Mouse (Mus musculus): ENCODE results near the gene Kcnj8.

The Kcnj8 gene

GRCm38 (mm10) chr6:142571055-142571618 is at the start of gene Kcnj8:
Kcnj8 (minus strand) TSS chr6:142571614.
- peak; percentile 56 for DNase-seq

GRCm38 (mm10) chr6:142616659-142617058 is 45.2 kb upstream of the Kcnj8 start:
- DNase-seq, result no peak

- no peak for DNase-seq
Observed at GRCm38 (mm10) chr6:142614324-142614723, 42.9 kb upstream of the Kcnj8 start.

GRCm38 (mm10) chr6:142612366-142612765 is 41.0 kb upstream of the Kcnj8 start:
- no peak for DNase-seq

- no peak for DNase-seq
Observed at GRCm38 (mm10) chr6:142609401-142610373, 38.3 kb upstream of the Kcnj8 start.

GRCm38 (mm10) chr6:142607080-142607479 is 35.7 kb upstream of the Kcnj8 start:
- DNase-seq, result no peak

- DNase-seq, result no peak
Observed at GRCm38 (mm10) chr6:142602772-142603171, 31.4 kb upstream of the Kcnj8 start.

- no peak for DNase-seq
Observed at GRCm38 (mm10) chr6:142578831-142579230, 7.4 kb upstream of the Kcnj8 start.

GRCm38 (mm10) chr6:142577801-142578200 is 6.4 kb upstream of the Kcnj8 start:
- no peak for DNase-seq

- DNase-seq, result no peak
Observed at GRCm38 (mm10) chr6:142572876-142573275, 1.5 kb upstream of the Kcnj8 start.

- DNase-seq, result peak; percentile 11
Observed at GRCm38 (mm10) chr6:142571629-142572360, 381 bp upstream of the Kcnj8 start.

- no peak for DNase-seq
Observed at GRCm38 (mm10) chr6:142570046-142570770, 1.2 kb downstream of the Kcnj8 start.

GRCm38 (mm10) chr6:142568713-142569357 is 2.6 kb downstream of the Kcnj8 start:
- DNase-seq, result no peak

- peak; percentile 58 for DNase-seq
Observed at GRCm38 (mm10) chr6:142567452-142567851, 4.0 kb downstream of the Kcnj8 start.

GRCm38 (mm10) chr6:142564746-142565145 is 6.7 kb downstream of the Kcnj8 start:
- no peak for DNase-seq

GRCm38 (mm10) chr6:142561151-142561550 is 10.3 kb downstream of the Kcnj8 start:
- no peak for DNase-seq

- DNase-seq, result no peak
Observed at GRCm38 (mm10) chr6:142558772-142559679, 12.4 kb downstream of the Kcnj8 start.

GRCm38 (mm10) chr6:142558076-142558475 is 13.3 kb downstream of the Kcnj8 start:
- DNase-seq, result no peak

- DNase-seq, result no peak
Observed at GRCm38 (mm10) chr6:142555988-142556387, 15.4 kb downstream of the Kcnj8 start.

- no peak for DNase-seq
Observed at GRCm38 (mm10) chr6:142551482-142551881, 19.9 kb downstream of the Kcnj8 start.

- DNase-seq, result no peak
Observed at GRCm38 (mm10) chr6:142550871-142551270, 20.5 kb downstream of the Kcnj8 start.
